Mouse (Mus musculus) hindbrain, embryonic 15.5 days (tissue): ENCODE data around the gene Foxr1. TPM values are rescaled to one million over a fixed set of nuclear protein-coding genes. Genes with fewer than 3 reads are reported as not detected.

Experiments
- ATAC-seq: fragments of 200-750 bp; cut with Nextera tagmentation; 2 replicates; pipeline ENCODE4 v1.8.0; 2017; ENCODE audit warnings: low read depth, moderate number of reproducible peaks, moderate TSS enrichment; ENCODE audit not compliant: low FRiP score
- H3K27ac ChIP-seq: fragments of 300-500 bp; sonication (generic); replicated peaks from 2 replicates; pipeline ENCODE4 v1.5.1; 2015; ENCODE audit warnings: mild to moderate bottlenecking, inconsistent platforms
- H3K27me3 ChIP-seq: fragments of 300-500 bp; sonication (generic); 2 replicates; pipeline ENCODE4 v1.6.1; 2015; ENCODE audit warnings: control low read depth, inconsistent platforms
- H3K36me3 ChIP-seq: fragments of 300-500 bp; sonication (generic); 2 replicates; pipeline ENCODE4 v1.6.1; 2015; ENCODE audit warnings: control low read depth, inconsistent platforms
- H3K4me1 ChIP-seq: fragments of 300-500 bp; sonication (generic); replicated peaks from 2 replicates; pipeline ENCODE4 v1.6.1; 2015; ENCODE audit warnings: control low read depth, inconsistent platforms
- H3K4me2 ChIP-seq: fragments of 300-500 bp; sonication (generic); 2 replicates; pipeline ENCODE4 v1.6.1; 2015; ENCODE audit warnings: moderate library complexity, mild to moderate bottlenecking, inconsistent platforms
- H3K4me3 ChIP-seq: fragments of 300-500 bp; sonication (generic); 2 replicates; pipeline ENCODE4 v1.5.1; 2015; ENCODE audit warnings: mild to moderate bottlenecking, inconsistent platforms
- H3K9ac ChIP-seq: fragments of 300-500 bp; sonication (generic); 2 replicates; pipeline ENCODE4 v1.6.1; 2015; ENCODE audit warnings: inconsistent platforms
- H3K9me3 ChIP-seq: fragments of 300-500 bp; sonication (generic); 2 replicates; pipeline ENCODE4 v1.6.1; 2016; ENCODE audit warnings: control low read depth, inconsistent platforms
- WGBS: fragments of 180-500 bp; shearing (Covaris S2); methylation state at CpG from one replicate; pipeline ENCODE4 v1.1.7; 2015; 5-methylcytosine and 5-hydroxymethylcytosine counted together
- microRNA-seq: library from miRNA; unstranded; fragments of <30 nt; microRNA quantifications from one replicate; pipeline ENCODE4, GENCODE M21; 2016
- polyA plus RNA-seq: library from polyadenylated mRNA; unstranded; fragments of >200 nt; fragmentation: Nextera tagmentation; extraction: Ambion mirVana; gene quantifications from 2 replicates; pipeline ENCODE4 v1.2.1, GENCODE M21; 2015

Gene Foxr1
- polyA plus RNA-seq, 1 experiment from 2014 or later, result not detected

GRCm38 (mm10) chr9:44389273-44389672, 51.7 kb downstream of the Foxr1 start:
- Histone ChIP-seq H3K27me3 (no peaks in the 10 kb centered on the region), H3K4me3 (no peak overlapping the region), H3K9me3 (no peaks in the 10 kb centered on the region), H3K36me3 (peaks cover 74% of the 10 kb centered on the region), H3K4me2 (no peak overlapping the region), H3K27ac (no peak overlapping the region), H3K9ac (no peak overlapping the region), H3K4me1 (no peaks in the 10 kb centered on the region)
- ATAC-seq, result no peak
- 63% methylated on average over 8 of the region's 8 CpGs for WGBS

GRCm38 (mm10) chr9:44387221-44387620, 53.7 kb downstream of the Foxr1 start:
- WGBS, result 88% methylated on average over 3 of the region's 3 CpGs
- H3K9me3 ChIP-seq, result no peaks in the 10 kb centered on the region
- peaks cover 95% of the 10 kb centered on the region for H3K36me3 ChIP-seq
- no peak overlapping the region for H3K4me3 ChIP-seq
- H3K27ac ChIP-seq, result no peak overlapping the region
- H3K4me2 ChIP-seq, result no peak overlapping the region
- ATAC-seq, result no peak
- no peak overlapping the region for H3K9ac ChIP-seq
- no peaks in the 10 kb centered on the region for H3K27me3 ChIP-seq
- no peaks in the 10 kb centered on the region for H3K4me1 ChIP-seq

- Histone ChIP-seq H3K9ac (no peak overlapping the region), H3K36me3 (peaks cover 88% of the 10 kb centered on the region), H3K4me2 (no peak overlapping the region), H3K9me3 (no peaks in the 10 kb centered on the region), H3K27ac (no peak overlapping the region), H3K4me1 (peaks cover 12% of the 10 kb centered on the region), H3K4me3 (no peak overlapping the region), H3K27me3 (no peaks in the 10 kb centered on the region)
- WGBS, result 95% methylated on average over 13 of the region's 13 CpGs
- ATAC-seq, result no peak
These were observed 56.3 kb downstream of the Foxr1 start for GRCm38 (mm10) chr9:44384596-44384995.

Small RNA genes within 50 kb of the gene (microRNA-seq; reads per million reads assigned to microRNA genes)
- not detected for gene Mir7085

Other genes with a start within 250 kb of the Foxr1 start
- 20.3 and 22.5 TPM in 2 replicates for gene Cbl, start 207.1 kb downstream of the Foxr1 start, polyA plus RNA-seq
- not detected in 2 replicates for gene Ccdc153, start 200.5 kb downstream of the Foxr1 start, polyA plus RNA-seq
- 0.39 and 0.87 TPM in 2 replicates for gene Pdzd3, start 189.7 kb downstream of the Foxr1 start, polyA plus RNA-seq
- gene Nlrx1, start 172.5 kb downstream of the Foxr1 start, polyA plus RNA-seq, result 4.1 and 5.9 TPM in 2 replicates
- gene Abcg4, start 152.5 kb downstream of the Foxr1 start, polyA plus RNA-seq, result 28.7 and 32.1 TPM in 2 replicates
- 25.7 and 28.8 TPM in 2 replicates for gene Hinfp, start 135.5 kb downstream of the Foxr1 start, polyA plus RNA-seq
- 28.7 and 29.3 TPM in 2 replicates for gene C2cd2l, start 120.9 kb downstream of the Foxr1 start, polyA plus RNA-seq
- gene Dpagt1, start 115.1 kb downstream of the Foxr1 start, polyA plus RNA-seq, result 37.5 and 38.7 TPM in 2 replicates
- gene H2afx, start 106.4 kb downstream of the Foxr1 start, polyA plus RNA-seq, result 133 and 149 TPM in 2 replicates
- 64.8 and 64.9 TPM in 2 replicates for gene Hmbs, start 96.9 kb downstream of the Foxr1 start, polyA plus RNA-seq
- 40.3 and 45.0 TPM in 2 replicates for gene Vps11, start 79.5 kb downstream of the Foxr1 start, polyA plus RNA-seq
- gene Hyou1, start 61.6 kb downstream of the Foxr1 start, polyA plus RNA-seq, result 27.4 and 27.6 TPM in 2 replicates
- 50.2 and 56.3 TPM in 2 replicates for gene Slc37a4, start 44.3 kb downstream of the Foxr1 start, polyA plus RNA-seq
- gene Rps25, start 34.0 kb downstream of the Foxr1 start, polyA plus RNA-seq, result 1,001 and 1,147 TPM in 2 replicates
- 287 and 295 TPM in 2 replicates for gene Trappc4, start 33.5 kb downstream of the Foxr1 start, polyA plus RNA-seq
- 32.0 and 34.9 TPM in 2 replicates for gene Ccdc84, start 22.6 kb downstream of the Foxr1 start, polyA plus RNA-seq
- not detected in 2 replicates for gene Upk2, start 13.8 kb upstream of the Foxr1 start, polyA plus RNA-seq
- 10.7 and 11.9 TPM in 2 replicates for gene Bcl9l, start 41.7 kb upstream of the Foxr1 start, polyA plus RNA-seq
- 0.09 TPM in 1 of 2 replicates, not detected in the other for gene Cxcr5, start 120.7 kb upstream of the Foxr1 start, polyA plus RNA-seq
- 13.6 and 18.5 TPM in 2 replicates for gene Ddx6, start 163.8 kb upstream of the Foxr1 start, polyA plus RNA-seq
- gene Treh, start 232.1 kb upstream of the Foxr1 start, polyA plus RNA-seq, result not detected in 2 replicates